ENCODE assay signal across 8 mouse cellular contexts in the genomic region with DNA sequence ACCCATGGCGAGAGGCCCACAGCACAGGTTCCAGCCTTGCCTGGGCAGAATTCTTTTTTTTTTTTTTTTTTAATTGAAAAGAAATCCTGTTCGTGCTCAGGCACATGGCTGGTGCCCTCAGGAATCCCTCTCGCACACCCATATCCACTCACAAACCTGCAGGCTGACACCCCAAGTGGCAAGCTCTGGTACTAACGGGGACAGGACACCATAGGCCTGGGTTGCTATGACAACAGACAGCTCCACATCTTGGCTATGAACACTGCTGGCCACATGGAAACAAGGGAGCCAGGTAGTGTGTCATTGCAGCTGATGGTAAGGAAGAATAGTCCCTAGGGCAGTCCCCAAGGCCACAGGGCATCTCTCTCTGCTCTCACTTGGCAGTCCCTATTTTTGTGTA. TPM values are rescaled to one million over a fixed set of nuclear protein-coding genes. Genes with fewer than 3 reads are reported as not detected.
A peak's percentile ranks its signal among the peaks of the same experiment; 100 is the strongest.
DNase-seq lines count a peak whose midpoint lies in the region; ATAC-seq and TF ChIP-seq lines count a peak whose summit lies in the region.

No protein-coding gene starts in this region.

- peaks cover 14% of the 10 kb centered on the region; the same call in 1 of the 2 replicates for H3K4me1 ChIP-seq in hindbrain, postnatal 0 days (ENCODE audit: insufficient read depth, low read length)

- TF ChIP-seq CTCF in hindbrain, postnatal 0 days (IDR thresholded peaks at IDR 0.05; ENCODE audit: low read depth), result peak; percentile 76

- no peaks in the 10 kb centered on the region for H3K36me3 ChIP-seq in hindbrain, postnatal 0 days (ENCODE audit: insufficient read depth, low read length)

- peak; percentile 92 for ATAC-seq in hindbrain, postnatal 0 days

- no peak overlapping the region for H3K9ac ChIP-seq in hindbrain, postnatal 0 days (replicated peaks; ENCODE audit: low read length)

- peak overlapping the region; percentile 36; the same call in 1 of the 2 replicates for H3K27ac ChIP-seq in hindbrain, postnatal 0 days

- no peak overlapping the region for H3K4me2 ChIP-seq in hindbrain, postnatal 0 days (ENCODE audit: low read depth, low read length)

- H3K27me3 ChIP-seq in hindbrain, postnatal 0 days (ENCODE audit: insufficient read depth, low read length), result no peaks in the 10 kb centered on the region

- no peaks in the 10 kb centered on the region for H3K9me3 ChIP-seq in hindbrain, postnatal 0 days (ENCODE audit: low read length)

- 38% methylated on average over 4 of the region's 4 CpGs for WGBS in hindbrain, postnatal 0 days

- H3K4me3 ChIP-seq in hindbrain, postnatal 0 days (ENCODE audit: low read length), result no peak overlapping the region

- peak; percentile 57 for DNase-seq in right cerebral cortex, adult 18-20 months
- no peak for DNase-seq in right cerebral cortex, postnatal 25 days
- DNase-seq in embryo, embryonic 10 days (ENCODE audit: low spot score), result peak; percentile 64
- DNase-seq in hindbrain, postnatal 0 days (ENCODE audit: low spot score), result peak; percentile 89
- peak; percentile 73 for DNase-seq in retina, embryonic 14.5 days (ENCODE audit: low spot score)
- DNase-seq in spleen, postnatal 14 days (ENCODE audit: low spot score in 2 of 2), result no peak
- no peak for DNase-seq in heart, adult 9 months (ENCODE audit: low spot score in 2 of 2)
- DNase-seq in spleen, postnatal 36 days (ENCODE audit: low spot score in 2 of 2), result no peak

RNA-seq across cellular contexts. Expression of gene Rai1, which starts 15.9 kb away (rescaled TPM):
- 70.0 and 90.2 TPM in 2 replicates for total RNA-seq in hindbrain, postnatal 0 days (2014; rRNA removed)
- 20.8 and 24.9 TPM in 2 replicates for polyA plus RNA-seq in hindbrain, postnatal 0 days (2015; fragmentation: Nextera tagmentation; extraction: Ambion mirVana)

RNA-seq across cellular contexts. Expression of gene Pemt, which starts 42.7 kb away (rescaled TPM):
- 14.5 and 15.3 TPM in 2 replicates for total RNA-seq in hindbrain, postnatal 0 days (2014; rRNA removed)
- polyA plus RNA-seq in hindbrain, postnatal 0 days (2015; fragmentation: Nextera tagmentation; extraction: Ambion mirVana), result 12.6 and 12.9 TPM in 2 replicates

Comparison
In these comparisons a context has a peak if more than half of its experiments do, and no peak if none do; other contexts are left out.
1. DNase-seq: peak in right cerebral cortex, adult 18-20 months (single experiment), embryo, embryonic 10 days (single experiment), hindbrain, postnatal 0 days (single experiment) and retina, embryonic 14.5 days (single experiment); none in right cerebral cortex, postnatal 25 days (single experiment), spleen, postnatal 14 days (0 of 2), heart, adult 9 months (0 of 2) and spleen, postnatal 36 days (0 of 2).